Mouse (Mus musculus): Measurements from ENCODE around the gene Eno3. TPM values are rescaled to one million over a fixed set of nuclear protein-coding genes. Genes with fewer than 3 reads are reported as not detected.
A peak's percentile ranks its signal among the peaks of the same experiment; 100 is the strongest.

Gene Eno3
- polyA plus RNA-seq, 1 experiment: 30.9 TPM

GRCm38 (mm10) chr11:70647716-70648420 lies 9.1 kb upstream of the Eno3 start:
- H3K27me3 ChIP-seq (replicated peaks; ENCODE audit: control insufficient read depth, insufficient read depth, low read length): no peaks in the 10 kb centered on the region
- 2% methylated on average over 28 of the region's 28 CpGs for WGBS
- H3K36me3 ChIP-seq (ENCODE audit: control insufficient read depth, insufficient read depth, low read length): peaks cover 10% of the 10 kb centered on the region
- no peak for TF ChIP-seq CTCF (conservative IDR thresholded peaks at IDR 0.05; ENCODE audit: insufficient read depth, insufficient read length, low read depth, low read length)
- TF ChIP-seq POLR2A (IDR thresholded peaks at IDR 0.05; ENCODE audit: low read depth, low read length): no peak
- peak overlapping the region; percentile 98 for H3K27ac ChIP-seq (ENCODE audit: insufficient read depth, low read depth, low read length)
- H3K4me3 ChIP-seq (ENCODE audit: insufficient read depth, low read depth, low read length): peak overlapping the region; percentile 63
- peak; percentile 38 for DNase-seq
- peaks cover 22% of the 10 kb centered on the region for H3K4me1 ChIP-seq (ENCODE audit: control insufficient read depth, insufficient read depth, low read length)

GRCm38 (mm10) chr11:70648512-70648911 lies 8.5 kb upstream of the Eno3 start:
- H3K27ac ChIP-seq (ENCODE audit: insufficient read depth, low read depth, low read length): no peak overlapping the region
- no peak for DNase-seq
- no peaks in the 10 kb centered on the region for H3K27me3 ChIP-seq (replicated peaks; ENCODE audit: control insufficient read depth, insufficient read depth, low read length)
- H3K4me3 ChIP-seq (ENCODE audit: insufficient read depth, low read depth, low read length): no peak overlapping the region
- H3K4me1 ChIP-seq (ENCODE audit: control insufficient read depth, insufficient read depth, low read length): peaks cover 24% of the 10 kb centered on the region
- 56% methylated on average over 4 of the region's 4 CpGs for WGBS
- TF ChIP-seq POLR2A (IDR thresholded peaks at IDR 0.05; ENCODE audit: low read depth, low read length) (no peak), CTCF (conservative IDR thresholded peaks at IDR 0.05; ENCODE audit: insufficient read depth, insufficient read length, low read depth, low read length) (no peak)
- H3K36me3 ChIP-seq (ENCODE audit: control insufficient read depth, insufficient read depth, low read length): peaks cover 10% of the 10 kb centered on the region

- H3K27ac ChIP-seq (ENCODE audit: insufficient read depth, low read depth, low read length): no peak overlapping the region
- peaks cover 10% of the 10 kb centered on the region for H3K36me3 ChIP-seq (ENCODE audit: control insufficient read depth, insufficient read depth, low read length)
- WGBS: 53% methylated on average over 8 of the region's 8 CpGs
- DNase-seq: no peak
- H3K27me3 ChIP-seq (replicated peaks; ENCODE audit: control insufficient read depth, insufficient read depth, low read length): no peaks in the 10 kb centered on the region
- TF ChIP-seq POLR2A (IDR thresholded peaks at IDR 0.05; ENCODE audit: low read depth, low read length) (no peak), CTCF (conservative IDR thresholded peaks at IDR 0.05; ENCODE audit: insufficient read depth, insufficient read length, low read depth, low read length) (no peak)
- H3K4me3 ChIP-seq (ENCODE audit: insufficient read depth, low read depth, low read length): no peak overlapping the region
- peaks cover 24% of the 10 kb centered on the region for H3K4me1 ChIP-seq (ENCODE audit: control insufficient read depth, insufficient read depth, low read length)
Observed at GRCm38 (mm10) chr11:70649185-70649734, 7.7 kb upstream of the Eno3 start.

GRCm38 (mm10) chr11:70650322-70651175 lies 6.5 kb upstream of the Eno3 start:
- WGBS: 68% methylated on average over 12 of the region's 12 CpGs
- Histone ChIP-seq H3K4me1 (ENCODE audit: control insufficient read depth, insufficient read depth, low read length) (peaks cover 20% of the 10 kb centered on the region), H3K27ac (ENCODE audit: insufficient read depth, low read depth, low read length) (no peak overlapping the region), H3K4me3 (ENCODE audit: insufficient read depth, low read depth, low read length) (no peak overlapping the region), H3K36me3 (ENCODE audit: control insufficient read depth, insufficient read depth, low read length) (peaks cover 6% of the 10 kb centered on the region; the same call in 1 of the 2 replicates), H3K27me3 (replicated peaks; ENCODE audit: control insufficient read depth, insufficient read depth, low read length) (no peaks in the 10 kb centered on the region)
- no peak for DNase-seq
- TF ChIP-seq CTCF (conservative IDR thresholded peaks at IDR 0.05; ENCODE audit: insufficient read depth, insufficient read length, low read depth, low read length): no peak
- no peak for TF ChIP-seq POLR2A (IDR thresholded peaks at IDR 0.05; ENCODE audit: low read depth, low read length)

DNA sequence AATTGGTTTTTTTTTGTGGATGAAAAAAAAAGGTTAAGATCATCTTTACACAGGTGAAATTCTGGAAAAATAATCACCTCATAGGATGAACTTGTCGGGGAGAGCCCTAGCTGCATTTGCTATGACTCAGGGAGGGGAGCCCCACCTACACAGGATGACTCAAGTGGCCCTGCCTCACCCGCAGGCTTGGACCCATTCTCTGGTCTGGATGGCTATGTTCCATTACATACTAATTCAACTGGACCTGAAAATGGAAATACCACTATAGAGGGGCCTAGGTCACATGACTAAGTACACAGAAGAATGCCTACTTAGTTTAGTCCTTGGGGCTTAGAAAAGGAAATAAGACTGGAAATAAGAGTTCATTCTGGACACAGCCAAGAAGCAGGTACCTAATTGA lies 5.6 kb upstream of the Eno3 start:
- H3K27ac ChIP-seq (ENCODE audit: insufficient read depth, low read depth, low read length): no peak overlapping the region
- no peaks in the 10 kb centered on the region for H3K27me3 ChIP-seq (replicated peaks; ENCODE audit: control insufficient read depth, insufficient read depth, low read length)
- H3K36me3 ChIP-seq (ENCODE audit: control insufficient read depth, insufficient read depth, low read length): peaks cover 6% of the 10 kb centered on the region; the same call in 1 of the 2 replicates
- WGBS: 28% methylated on average over 2 of the region's 2 CpGs
- no peak for TF ChIP-seq CTCF (conservative IDR thresholded peaks at IDR 0.05; ENCODE audit: insufficient read depth, insufficient read length, low read depth, low read length)
- no peak for TF ChIP-seq POLR2A (IDR thresholded peaks at IDR 0.05; ENCODE audit: low read depth, low read length)
- H3K4me1 ChIP-seq (ENCODE audit: control insufficient read depth, insufficient read depth, low read length): peaks cover 14% of the 10 kb centered on the region; the same call in 1 of the 2 replicates
- no peak overlapping the region for H3K4me3 ChIP-seq (ENCODE audit: insufficient read depth, low read depth, low read length)
- DNase-seq: no peak

GRCm38 (mm10) chr11:70652029-70652883 lies 4.7 kb upstream of the Eno3 start:
- peak overlapping the region; percentile 100; the same call in 1 of the 2 replicates for H3K4me3 ChIP-seq (ENCODE audit: insufficient read depth, low read depth, low read length)
- no peaks in the 10 kb centered on the region for H3K27me3 ChIP-seq (replicated peaks; ENCODE audit: control insufficient read depth, insufficient read depth, low read length)
- H3K27ac ChIP-seq (ENCODE audit: insufficient read depth, low read depth, low read length): no peak overlapping the region; the same call in 1 of the 2 replicates
- 31% methylated on average over 12 of the region's 12 CpGs for WGBS
- TF ChIP-seq POLR2A (IDR thresholded peaks at IDR 0.05; ENCODE audit: low read depth, low read length): no peak
- no peak for TF ChIP-seq CTCF (conservative IDR thresholded peaks at IDR 0.05; ENCODE audit: insufficient read depth, insufficient read length, low read depth, low read length)
- H3K4me1 ChIP-seq (ENCODE audit: control insufficient read depth, insufficient read depth, low read length): peaks cover 15% of the 10 kb centered on the region; the same call in 1 of the 2 replicates
- no peak for DNase-seq
- H3K36me3 ChIP-seq (ENCODE audit: control insufficient read depth, insufficient read depth, low read length): peaks cover 6% of the 10 kb centered on the region; the same call in 1 of the 2 replicates
